Mouse (Mus musculus) hindbrain, embryonic 11.5 days (tissue): ENCODE data around the gene Rasal2. TPM values are rescaled to one million over a fixed set of nuclear protein-coding genes. Genes with fewer than 3 reads are reported as not detected.

Experiments
- ATAC-seq: fragments of 200-750 bp; cut with Nextera tagmentation; 2 replicates; pipeline ENCODE4 v1.8.0; 2017; ENCODE audit warnings: mild to moderate bottlenecking, moderate TSS enrichment, moderate library complexity; ENCODE audit not compliant: low FRiP score
- DNase-seq: peaks from one replicate; pipeline ENCODE4 v3.0.0-alpha.2; 2015; ENCODE audit warnings: low spot score
- H3K27ac ChIP-seq: fragments of 300-500 bp; sonication (generic); 2 replicates; pipeline ENCODE4 v1.5.1; 2014; ENCODE audit warnings: mild to moderate bottlenecking, low read depth, low read length
- H3K27me3 ChIP-seq: fragments of 300-500 bp; sonication (generic); 2 replicates; pipeline ENCODE4 v1.6.1; 2014; ENCODE audit warnings: mild to moderate bottlenecking, low read length, moderate library complexity, mixed read lengths; ENCODE audit not compliant: control insufficient read depth, insufficient read depth
- H3K36me3 ChIP-seq: fragments of 300-500 bp; sonication (generic); 2 replicates; pipeline ENCODE4 v1.6.1; 2014; ENCODE audit warnings: mild to moderate bottlenecking, low read length, moderate library complexity, mixed read lengths; ENCODE audit not compliant: control insufficient read depth, insufficient read depth
- H3K4me1 ChIP-seq: fragments of 300-500 bp; sonication (generic); replicated peaks from 2 replicates; pipeline ENCODE4 v1.6.1; 2014; ENCODE audit warnings: low read length, mixed read lengths; ENCODE audit not compliant: control insufficient read depth, insufficient read depth
- H3K4me2 ChIP-seq: fragments of 300-500 bp; sonication (generic); replicated peaks from 2 replicates; pipeline ENCODE4 v1.6.1; 2014; ENCODE audit warnings: mild to moderate bottlenecking, low read depth, low read length
- H3K4me3 ChIP-seq: fragments of 300-500 bp; sonication (generic); 2 replicates; pipeline ENCODE4 v1.5.1; 2014; ENCODE audit warnings: low read depth, low read length
- H3K9ac ChIP-seq: fragments of 300-500 bp; sonication (generic); 2 replicates; pipeline ENCODE4 v1.6.1; 2014; ENCODE audit warnings: low read depth, low read length
- H3K9me3 ChIP-seq: fragments of 300-500 bp; sonication (generic); 2 replicates; pipeline ENCODE4 v1.6.1; 2016; ENCODE audit warnings: low read length; ENCODE audit not compliant: control insufficient read depth
- WGBS: fragments of 180-500 bp; shearing (Covaris S2); extraction: QIAGEN DNeasy Blood & Tissue Kit; methylation state at CpG from one replicate; pipeline ENCODE4 v1.1.7; 2014; 5-methylcytosine and 5-hydroxymethylcytosine counted together
- polyA plus RNA-seq: library from polyadenylated mRNA; unstranded; fragments of >200 nt; fragmentation: Nextera tagmentation; extraction: Ambion mirVana; gene quantifications from 2 replicates; pipeline ENCODE4 v1.2.1, GENCODE M21; 2014

The Rasal2 gene
- polyA plus RNA-seq, 1 experiment from 2014 or later: 28.5 TPM

- Histone ChIP-seq H3K9ac (no peak overlapping the region), H3K9me3 (no peaks in the 10 kb centered on the region), H3K27ac (no peak overlapping the region), H3K27me3 (no peaks in the 10 kb centered on the region), H3K4me2 (no peak overlapping the region), H3K4me1 (no peaks in the 10 kb centered on the region), H3K4me3 (no peak overlapping the region), H3K36me3 (no peaks in the 10 kb centered on the region)
- 88% methylated on average over 2 of the region's 2 CpGs for WGBS
- ATAC-seq: no peak
- DNase-seq: no peak
These were observed 122.2 kb downstream of the Rasal2 start for GRCm38 (mm10) chr1:157290173-157290572.

GRCm38 (mm10) chr1:157289251-157289650, 123.1 kb downstream of the Rasal2 start:
- no peaks in the 10 kb centered on the region for H3K9me3 ChIP-seq
- H3K27me3 ChIP-seq: no peaks in the 10 kb centered on the region
- no peak overlapping the region for H3K27ac ChIP-seq
- H3K4me3 ChIP-seq: no peak overlapping the region
- no peaks in the 10 kb centered on the region for H3K4me1 ChIP-seq
- 76% methylated on average over 2 of the region's 2 CpGs for WGBS
- H3K4me2 ChIP-seq: no peak overlapping the region
- no peak for DNase-seq
- H3K36me3 ChIP-seq: no peaks in the 10 kb centered on the region
- no peak overlapping the region for H3K9ac ChIP-seq
- ATAC-seq: no peak

DNA sequence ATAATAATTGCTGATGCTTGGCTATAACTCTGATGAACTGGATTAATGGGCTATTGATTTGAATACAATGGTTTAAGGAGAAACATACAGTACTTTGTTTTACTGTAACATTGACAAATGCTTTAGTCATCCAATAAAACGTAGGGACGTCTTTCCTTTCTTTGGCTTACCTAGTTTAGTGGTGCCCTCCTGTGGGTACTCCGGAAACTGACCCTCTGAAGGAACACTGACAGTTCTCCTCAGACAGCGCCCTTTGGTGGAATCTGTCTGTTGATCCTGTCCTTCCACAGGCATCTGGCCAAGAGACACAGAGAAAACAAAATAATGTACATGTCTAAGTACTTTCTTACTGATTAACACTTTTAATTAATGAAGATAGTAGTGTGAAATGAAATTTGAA, 125.8 kb downstream of the Rasal2 start:
- DNase-seq (peak; percentile 61), ATAC-seq (peak; percentile 51; the same call in 1 of the 2 replicates)
- H3K27ac ChIP-seq: no peak overlapping the region
- H3K4me2 ChIP-seq: no peak overlapping the region
- no peak overlapping the region for H3K4me3 ChIP-seq
- H3K36me3 ChIP-seq: no peaks in the 10 kb centered on the region
- H3K4me1 ChIP-seq: no peaks in the 10 kb centered on the region
- no peak overlapping the region for H3K9ac ChIP-seq
- H3K9me3 ChIP-seq: no peaks in the 10 kb centered on the region
- WGBS: 20% methylated on average over 4 of the region's 4 CpGs
- H3K27me3 ChIP-seq: no peaks in the 10 kb centered on the region

GRCm38 (mm10) chr1:157285366-157285765, 127.0 kb downstream of the Rasal2 start:
- no peak overlapping the region for H3K27ac ChIP-seq
- no peak overlapping the region for H3K4me2 ChIP-seq
- H3K9me3 ChIP-seq: no peaks in the 10 kb centered on the region
- 83% methylated on average over 3 of the region's 3 CpGs for WGBS
- DNase-seq (no peak), ATAC-seq (no peak)
- H3K9ac ChIP-seq: no peak overlapping the region
- H3K27me3 ChIP-seq: no peaks in the 10 kb centered on the region
- no peaks in the 10 kb centered on the region for H3K4me1 ChIP-seq
- H3K36me3 ChIP-seq: no peaks in the 10 kb centered on the region
- H3K4me3 ChIP-seq: no peak overlapping the region

DNA sequence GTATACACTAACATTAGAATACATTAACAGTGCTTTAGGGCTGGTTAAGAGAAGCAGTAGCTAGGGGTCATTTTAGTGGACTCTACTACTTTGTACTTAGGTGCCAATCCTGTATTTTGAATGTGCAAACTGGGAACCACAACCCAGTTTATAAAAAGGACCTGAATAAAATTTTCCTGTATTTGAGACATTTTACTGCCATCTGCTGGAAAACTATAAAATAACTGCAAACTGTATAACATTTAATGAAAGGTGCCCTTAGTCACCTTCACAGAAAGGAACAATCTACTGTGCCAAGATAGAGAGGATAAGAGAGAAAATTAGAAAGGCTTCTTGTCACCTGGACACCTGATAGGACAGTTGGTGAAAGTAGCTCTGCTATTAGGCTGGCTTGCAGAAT, 131.6 kb downstream of the Rasal2 start:
- no peaks in the 10 kb centered on the region for H3K27me3 ChIP-seq
- no peak overlapping the region for H3K4me3 ChIP-seq
- H3K36me3 ChIP-seq: no peaks in the 10 kb centered on the region
- no peaks in the 10 kb centered on the region for H3K9me3 ChIP-seq
- DNase-seq (peak; percentile 11), ATAC-seq (no peak)
- no peak overlapping the region for H3K4me2 ChIP-seq
- no peak overlapping the region for H3K9ac ChIP-seq
- H3K4me1 ChIP-seq: no peaks in the 10 kb centered on the region
- no peak overlapping the region for H3K27ac ChIP-seq

DNA sequence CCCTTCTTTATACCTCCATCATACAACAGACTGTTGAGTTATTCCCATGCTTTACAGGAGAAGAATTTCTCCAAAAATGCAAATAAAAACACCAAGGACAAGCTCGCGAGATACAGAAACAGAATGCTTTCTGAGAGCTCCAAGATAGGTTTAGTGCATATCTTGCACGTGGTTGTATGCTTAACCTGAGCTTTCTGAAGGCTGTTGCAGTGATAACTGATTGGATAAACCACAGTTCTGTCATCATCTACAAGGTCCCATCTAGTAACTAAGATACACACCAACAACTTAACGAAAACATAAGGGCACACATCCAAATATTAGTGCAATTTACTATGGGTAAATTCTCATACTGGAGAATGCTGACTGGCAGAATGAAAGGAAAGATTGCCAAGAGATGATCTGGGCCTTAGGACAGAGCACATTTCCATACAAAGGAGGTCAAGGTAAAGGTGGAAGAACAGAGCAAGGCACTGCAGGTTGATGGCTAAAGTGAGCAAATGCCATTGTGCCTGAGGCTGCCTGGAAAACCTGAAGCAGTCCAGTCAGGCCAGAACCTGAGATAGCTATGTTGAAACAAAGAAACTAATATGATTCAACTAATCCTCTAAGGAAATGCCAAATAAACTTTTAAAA, 136.6 kb downstream of the Rasal2 start:
- WGBS: 84% methylated on average over 4 of the region's 4 CpGs
- Histone ChIP-seq H3K4me3 (no peak overlapping the region), H3K27me3 (no peaks in the 10 kb centered on the region), H3K9ac (no peak overlapping the region), H3K27ac (no peak overlapping the region), H3K9me3 (no peaks in the 10 kb centered on the region), H3K4me1 (no peaks in the 10 kb centered on the region), H3K4me2 (no peak overlapping the region), H3K36me3 (no peaks in the 10 kb centered on the region)
- ATAC-seq (no peak), DNase-seq (no peak)

GRCm38 (mm10) chr1:157267894-157268293, 144.5 kb downstream of the Rasal2 start:
- Histone ChIP-seq H3K9ac (no peak overlapping the region), H3K27me3 (no peaks in the 10 kb centered on the region), H3K4me3 (no peak overlapping the region), H3K4me1 (no peaks in the 10 kb centered on the region), H3K36me3 (no peaks in the 10 kb centered on the region), H3K27ac (no peak overlapping the region), H3K4me2 (no peak overlapping the region), H3K9me3 (no peaks in the 10 kb centered on the region)
- DNase-seq (no peak), ATAC-seq (no peak)
- WGBS: 89% methylated on average over 3 of the region's 3 CpGs

DNA sequence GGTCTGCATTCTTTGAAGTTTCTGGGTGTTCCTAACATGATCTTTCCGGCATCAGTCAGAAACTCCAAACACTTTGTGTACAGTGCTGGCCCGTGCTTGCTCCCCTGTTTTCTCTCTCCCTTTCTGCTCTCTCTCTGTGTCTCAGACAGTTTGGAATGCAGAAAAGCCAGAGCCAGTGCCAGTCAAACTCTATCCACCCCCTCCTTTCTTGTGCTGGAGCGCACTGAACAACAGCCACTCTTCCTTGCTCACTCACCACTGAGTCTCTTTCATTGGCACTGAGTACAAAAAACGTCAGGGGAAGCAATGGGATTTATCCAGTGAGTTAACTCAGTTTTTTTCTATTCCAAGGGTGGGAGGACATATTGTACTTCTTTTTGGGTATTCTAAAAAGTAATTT, 155.8 kb downstream of the Rasal2 start:
- H3K27ac ChIP-seq: no peak overlapping the region
- H3K9ac ChIP-seq: no peak overlapping the region

GRCm38 (mm10) chr1:157255776-157256175, 156.6 kb downstream of the Rasal2 start:
- ATAC-seq (no peak), DNase-seq (no peak)
- WGBS: 89% methylated on average over 1 of the region's 1 CpGs
- Histone ChIP-seq H3K4me1 (no peaks in the 10 kb centered on the region), H3K36me3 (no peaks in the 10 kb centered on the region), H3K4me3 (no peak overlapping the region), H3K4me2 (no peak overlapping the region), H3K9ac (no peak overlapping the region), H3K27ac (no peak overlapping the region), H3K27me3 (no peaks in the 10 kb centered on the region), H3K9me3 (no peaks in the 10 kb centered on the region)

More for the DNA sequence above, 155.8 kb downstream of the Rasal2 start:
- Histone ChIP-seq H3K27me3 (no peaks in the 10 kb centered on the region), H3K36me3 (no peaks in the 10 kb centered on the region), H3K4me2 (no peak overlapping the region), H3K4me1 (no peaks in the 10 kb centered on the region), H3K4me3 (no peak overlapping the region), H3K9me3 (no peaks in the 10 kb centered on the region)
- ATAC-seq (peak; percentile 69), DNase-seq (peak; percentile 37)
- WGBS: 20% methylated on average over 4 of the region's 4 CpGs
